Mouse (Mus musculus): ENCODE measurements at regions not wholly inside any gene's neighbourhood (a gene's known extent, or its start where the extent isn't known, plus 50 kb on each side); places are given as distances from the start of the nearest gene placed in this dataset.

DNA sequence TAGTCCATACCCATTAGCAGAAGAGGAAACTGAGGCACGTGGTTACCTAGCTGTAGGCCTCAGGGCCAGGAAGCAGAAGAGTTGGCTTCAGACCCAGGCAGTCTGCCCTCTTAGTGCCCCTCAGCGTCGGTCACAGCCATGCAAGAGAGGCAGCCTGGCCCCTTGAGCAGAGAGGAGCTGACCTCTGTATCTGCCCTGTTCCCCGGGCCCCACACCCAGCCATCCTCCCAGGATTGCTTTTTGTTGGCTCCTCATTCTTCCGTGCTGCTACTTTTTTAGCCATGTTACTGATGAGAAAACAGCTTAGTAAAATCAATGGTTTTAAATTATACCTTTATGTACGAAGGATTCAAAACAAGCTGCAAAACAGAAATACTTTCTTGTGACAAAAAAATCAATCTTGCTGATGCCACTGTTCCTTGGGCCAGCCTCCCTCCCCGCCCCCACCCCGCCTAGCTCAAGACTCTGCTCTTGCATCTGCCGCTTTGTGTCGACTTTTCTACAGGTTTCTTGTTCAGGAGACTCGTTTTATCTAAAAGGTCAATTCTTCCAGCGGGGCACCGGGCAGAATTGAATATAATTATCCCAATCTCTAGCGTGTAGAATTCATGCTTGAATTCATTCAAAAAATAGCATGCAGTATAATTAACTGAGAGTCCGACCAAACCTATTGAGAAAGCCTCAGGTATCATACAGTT is 70.8 kb downstream of the Sall1 start:
- Histone ChIP-seq H3K4me3 (no peak overlapping the region), H3K27ac (no peak overlapping the region)
- DNase-seq (ENCODE audit: extremely low spot score in 1 of 2, low spot score in 2 of 2): no peak
- no peak for TF ChIP-seq CTCF (IDR thresholded peaks at IDR 0.05)
- intact Hi-C loops (cut with DNase I): no loop called here

DNA sequence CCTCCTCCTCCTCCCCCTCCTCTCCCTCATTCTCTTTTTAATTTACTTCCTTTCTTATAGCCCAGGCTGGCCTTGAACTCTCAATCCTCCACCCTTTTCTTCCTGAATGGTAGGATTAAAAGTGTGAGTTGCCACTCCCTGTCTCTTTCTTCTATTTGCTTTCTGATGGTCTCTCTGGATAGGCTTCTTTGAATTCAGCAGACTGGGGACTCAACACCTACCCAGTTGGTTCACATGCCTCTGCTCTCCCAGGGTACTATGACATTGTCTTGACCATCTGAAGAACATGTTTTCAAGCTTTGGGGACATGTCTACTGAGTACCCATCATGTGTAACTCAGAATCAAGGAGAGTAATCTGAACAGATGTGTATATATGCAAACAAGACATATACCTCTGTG is 85.1 kb downstream of the Sall1 start:
- H3K4me3 ChIP-seq: no peak overlapping the region
- no peak for DNase-seq (ENCODE audit: extremely low spot score in 1 of 2, low spot score in 2 of 2)
- intact Hi-C loops (cut with DNase I): no loop called here
- no peak for TF ChIP-seq CTCF (IDR thresholded peaks at IDR 0.05)
- no peak overlapping the region for H3K27ac ChIP-seq

DNA sequence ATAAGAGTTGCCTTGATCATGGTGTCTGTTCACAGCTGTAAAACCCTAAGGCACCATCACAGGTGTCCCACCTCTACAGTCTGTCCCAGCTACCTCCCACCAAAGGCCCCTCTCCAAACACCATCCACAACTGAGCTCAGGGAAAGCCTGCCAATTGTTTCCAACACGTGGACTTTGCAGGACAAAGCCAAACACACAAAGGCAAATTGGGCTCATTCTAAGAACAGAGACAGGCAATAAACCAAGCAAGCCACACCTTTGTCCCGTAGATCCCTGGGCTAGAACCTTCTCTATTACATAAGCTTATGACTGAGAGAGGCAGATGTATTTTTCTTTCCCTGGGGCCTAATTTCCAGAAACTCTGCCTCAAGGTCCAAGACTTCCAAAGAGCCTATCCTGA is 90.8 kb downstream of the Sall1 start:
- no peak for TF ChIP-seq CTCF (IDR thresholded peaks at IDR 0.05)
- H3K4me3 ChIP-seq: no peak overlapping the region
- intact Hi-C loops (cut with DNase I): no loop called here
- H3K27ac ChIP-seq: no peak overlapping the region
- DNase-seq (ENCODE audit: extremely low spot score in 1 of 2, low spot score in 2 of 2): no peak

DNA sequence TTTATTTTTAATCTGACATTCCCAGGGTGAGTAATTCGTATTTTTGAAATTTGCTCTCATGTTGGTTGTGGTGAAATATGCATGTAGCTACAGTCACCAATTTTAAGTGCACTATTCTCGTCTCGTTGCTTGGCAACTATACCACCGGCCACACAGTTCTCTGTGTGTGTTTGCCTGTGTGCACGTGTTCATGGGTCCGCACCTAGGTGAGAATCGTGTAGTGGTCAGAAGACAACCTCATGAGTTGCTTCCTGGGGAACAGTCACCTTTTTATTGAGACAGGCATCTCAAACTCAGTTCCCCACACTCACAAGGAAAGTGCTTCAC is 92.2 kb downstream of the Sall1 start:
- no peak for DNase-seq (ENCODE audit: extremely low spot score in 1 of 2, low spot score in 2 of 2)
- Histone ChIP-seq H3K27ac (no peak overlapping the region), H3K4me3 (no peak overlapping the region)
- intact Hi-C loops (cut with DNase I): no loop called here
- no peak for TF ChIP-seq CTCF (IDR thresholded peaks at IDR 0.05)

DNA sequence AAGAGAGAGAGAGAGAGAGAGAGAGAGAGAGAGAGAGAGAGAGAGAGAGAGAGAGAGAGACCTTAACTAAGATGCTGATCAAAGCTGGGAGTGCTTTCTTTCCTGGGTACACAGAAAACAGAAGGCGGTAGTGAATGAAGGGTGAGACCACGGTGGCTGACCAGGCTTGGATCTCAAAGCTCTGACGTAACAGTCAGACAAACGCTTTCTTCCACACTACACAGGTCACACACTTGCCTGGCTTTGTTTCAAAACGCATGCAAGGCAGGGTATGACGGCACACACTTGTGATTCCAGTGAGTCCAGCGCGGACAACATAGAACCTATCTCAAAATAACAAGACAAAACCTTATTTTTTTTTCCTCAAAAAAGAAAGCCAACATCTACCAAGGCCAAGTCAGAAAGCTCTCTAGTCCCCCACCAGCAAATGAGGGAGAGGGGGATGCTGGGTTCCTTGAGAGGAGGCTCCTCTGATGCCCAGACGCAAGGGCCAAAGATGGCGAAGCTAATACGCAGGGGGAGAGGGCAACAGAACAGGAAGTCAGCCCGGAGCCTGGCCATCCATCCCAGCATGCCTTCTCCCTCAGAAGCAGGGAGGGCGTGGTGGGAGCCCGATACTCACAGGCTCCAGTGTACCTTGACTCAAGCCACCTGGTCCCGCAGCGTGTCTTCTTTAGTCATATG is 92.7 kb downstream of the Sall1 start:
- intact Hi-C loops (cut with DNase I): no loop called here
- no peak overlapping the region for H3K27ac ChIP-seq
- DNase-seq (ENCODE audit: extremely low spot score in 1 of 2, low spot score in 2 of 2): no peak
- H3K4me3 ChIP-seq: no peak overlapping the region
- TF ChIP-seq CTCF (IDR thresholded peaks at IDR 0.05): no peak

DNA sequence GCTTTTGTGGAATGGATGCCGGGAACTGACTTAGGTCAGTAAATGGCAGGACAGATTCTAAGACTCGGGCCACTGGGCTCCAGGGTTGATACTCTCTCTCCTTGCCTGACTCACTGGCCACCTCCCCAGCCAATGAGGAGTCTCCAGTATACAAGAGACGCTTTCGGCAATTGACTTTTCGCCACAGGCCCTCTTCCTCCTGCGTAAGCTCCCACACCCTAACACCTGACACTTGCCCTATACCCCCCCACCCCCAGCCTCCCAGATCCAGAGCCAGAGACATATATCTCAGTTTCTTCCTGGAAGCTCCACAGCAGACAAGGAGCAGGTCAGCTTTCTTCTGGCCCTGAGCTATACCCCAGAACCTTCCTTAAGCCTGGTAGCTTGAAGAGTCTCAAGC is 94.0 kb downstream of the Sall1 start:
- Histone ChIP-seq H3K4me3 (no peak overlapping the region), H3K27ac (no peak overlapping the region)
- intact Hi-C loops (cut with DNase I): no loop called here
- TF ChIP-seq CTCF (IDR thresholded peaks at IDR 0.05): no peak
- DNase-seq (ENCODE audit: extremely low spot score in 1 of 2, low spot score in 2 of 2): no peak

DNA sequence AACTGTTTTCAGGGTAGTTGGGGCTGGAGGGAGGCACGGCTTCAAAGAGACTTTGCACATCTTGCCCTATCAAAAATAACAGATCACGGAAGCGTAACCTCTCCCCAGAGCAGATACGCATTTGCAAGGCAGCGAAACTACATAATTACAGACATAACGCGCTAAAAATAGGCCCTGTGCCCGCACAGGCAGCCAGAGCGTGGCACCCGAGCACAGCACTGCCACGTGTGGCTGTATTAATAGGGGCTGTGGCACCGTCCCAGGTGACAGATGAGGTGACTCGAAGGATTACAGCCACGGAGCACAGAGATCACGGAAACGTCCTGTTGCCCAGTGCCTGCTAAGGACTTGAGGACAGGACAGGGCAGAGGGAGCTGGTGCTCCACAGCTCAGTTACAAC is 95.0 kb downstream of the Sall1 start:
- TF ChIP-seq CTCF (IDR thresholded peaks at IDR 0.05): no peak
- peak in 1 of 2 experiments; percentile 16 for DNase-seq (ENCODE audit: extremely low spot score in 1 of 2, low spot score in 2 of 2)
- Histone ChIP-seq H3K27ac (no peak overlapping the region), H3K4me3 (no peak overlapping the region)
- intact Hi-C loops (cut with DNase I): no loop called here

DNA sequence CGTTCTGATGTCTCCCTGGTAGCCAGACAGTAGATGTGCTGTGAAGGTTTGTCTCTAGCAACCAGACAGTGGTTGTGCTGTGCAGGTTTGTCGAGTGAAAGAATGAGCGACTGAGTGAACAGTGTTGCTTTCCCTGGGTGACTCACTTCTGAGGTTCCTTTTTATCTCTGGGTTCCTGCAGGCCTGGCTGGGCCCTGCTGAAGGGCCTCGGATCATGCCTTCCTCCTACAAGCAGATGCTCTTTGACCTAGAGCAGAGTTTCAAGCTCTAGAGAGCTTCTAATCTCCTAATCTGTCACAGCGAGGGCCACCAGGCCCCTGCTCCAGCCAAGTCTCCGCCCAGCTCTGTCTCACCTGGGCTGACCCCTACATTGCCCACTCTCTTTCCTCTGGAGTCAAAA is 95.6 kb downstream of the Sall1 start:
- no peak for TF ChIP-seq CTCF (IDR thresholded peaks at IDR 0.05)
- H3K27ac ChIP-seq: no peak overlapping the region
- no peak overlapping the region for H3K4me3 ChIP-seq
- intact Hi-C loops (cut with DNase I): no loop called here
- DNase-seq (ENCODE audit: extremely low spot score in 1 of 2, low spot score in 2 of 2): no peak

DNA sequence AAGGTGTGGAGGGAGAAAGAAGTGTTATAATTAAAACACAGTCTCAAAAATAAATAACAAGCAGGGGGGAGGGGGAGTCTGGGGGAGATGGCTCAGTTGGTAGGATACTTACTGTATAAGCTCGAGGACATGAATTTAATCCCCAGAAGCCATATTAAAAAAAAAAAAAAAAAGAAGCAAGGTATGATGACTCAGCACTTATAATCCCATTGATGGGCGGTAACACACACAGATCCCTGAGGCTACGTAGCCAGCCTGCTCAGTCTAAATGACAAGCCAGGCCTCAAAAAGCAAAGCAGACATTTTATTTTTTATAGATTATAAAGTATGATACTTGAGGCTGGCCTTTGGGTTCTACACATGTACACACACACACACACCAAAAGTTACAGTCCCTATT is 96.6 kb downstream of the Sall1 start:
- no peak for DNase-seq (ENCODE audit: extremely low spot score in 1 of 2, low spot score in 2 of 2)
- intact Hi-C loops (cut with DNase I): no loop called here
- H3K27ac ChIP-seq: no peak overlapping the region
- no peak for TF ChIP-seq CTCF (IDR thresholded peaks at IDR 0.05)
- H3K4me3 ChIP-seq: no peak overlapping the region

DNA sequence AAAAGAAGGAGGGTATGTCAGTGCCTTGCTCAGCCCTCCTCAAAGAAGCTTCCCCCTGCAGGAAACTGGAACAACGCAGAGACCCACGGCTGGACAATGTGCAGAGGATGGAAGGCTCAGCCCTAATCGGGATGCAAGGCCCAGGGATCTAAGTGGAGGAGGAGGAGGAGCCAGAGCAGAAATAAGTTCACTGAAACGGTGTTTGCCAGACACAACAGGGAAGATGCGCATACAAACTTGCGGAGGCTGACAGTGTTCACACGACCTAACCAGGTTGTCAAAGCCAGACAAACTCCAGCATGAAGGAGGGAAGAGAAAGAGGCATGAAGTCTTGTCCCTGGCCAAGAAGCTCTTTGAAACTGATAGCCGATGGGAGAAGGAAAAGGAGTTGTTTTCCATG is 98.3 kb downstream of the Sall1 start:
- no peak for TF ChIP-seq CTCF (IDR thresholded peaks at IDR 0.05)
- Histone ChIP-seq H3K27ac (no peak overlapping the region), H3K4me3 (no peak overlapping the region)
- intact Hi-C loops (cut with DNase I): no loop called here
- DNase-seq (ENCODE audit: extremely low spot score in 1 of 2, low spot score in 2 of 2): no peak

DNA sequence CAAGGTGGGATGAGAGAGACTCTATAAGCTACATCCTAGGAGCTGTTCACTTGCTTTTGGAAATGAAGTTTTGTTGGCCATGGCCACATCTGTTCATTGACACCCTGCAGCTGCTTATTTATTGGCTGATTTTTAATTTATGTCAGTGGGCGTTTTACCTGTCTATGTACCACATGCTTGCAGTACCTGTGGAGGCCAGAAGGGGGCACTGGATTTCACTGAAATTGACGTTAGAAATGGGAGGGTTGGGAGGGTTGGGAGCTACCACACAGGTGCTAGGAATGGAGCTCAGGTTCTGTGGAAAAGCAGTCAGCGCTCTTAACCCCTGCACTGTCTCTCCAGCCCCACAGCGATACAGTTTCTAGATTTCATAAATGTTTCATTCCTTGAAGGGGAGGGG is 99.9 kb downstream of the Sall1 start:
- intact Hi-C loops (cut with DNase I): no loop called here
- TF ChIP-seq CTCF (IDR thresholded peaks at IDR 0.05): peak; percentile 51
- no peak for DNase-seq (ENCODE audit: extremely low spot score in 1 of 2, low spot score in 2 of 2)

DNA sequence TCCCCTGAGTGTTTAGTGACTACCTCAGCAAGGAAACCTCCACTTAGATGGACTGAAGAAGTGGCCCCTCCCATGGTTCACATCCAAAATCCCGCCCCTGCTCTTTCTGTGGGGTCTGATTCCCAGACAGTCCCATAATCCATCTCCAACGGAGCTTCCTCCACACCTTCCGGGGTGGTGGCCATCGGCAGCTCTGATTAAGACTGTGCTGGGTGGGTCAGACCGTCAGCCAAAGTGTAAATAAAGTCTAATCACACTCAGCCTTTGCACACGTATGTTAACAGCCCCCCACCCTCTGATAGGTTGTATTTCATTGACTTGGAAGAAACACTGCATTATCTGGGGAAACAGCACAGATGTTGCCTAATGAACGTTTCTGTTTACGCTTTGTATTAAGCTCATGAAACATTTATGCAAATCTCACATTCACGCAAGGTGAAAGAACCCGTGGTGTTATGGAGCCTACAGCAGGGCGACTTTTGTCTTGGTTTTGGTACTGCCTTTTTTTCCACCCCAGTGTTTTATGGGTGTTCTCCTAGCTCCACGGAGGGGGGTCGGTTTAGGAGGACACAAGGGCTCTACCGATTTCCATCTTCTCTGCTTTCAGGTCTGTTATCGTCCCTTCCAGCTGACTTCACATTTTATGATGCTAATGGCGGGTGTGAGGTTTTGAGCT is 104.8 kb downstream of the Sall1 start:
- H3K27ac ChIP-seq: no peak overlapping the region
- intact Hi-C loops (cut with DNase I): no loop called here
- no peak overlapping the region for H3K4me3 ChIP-seq
- DNase-seq (ENCODE audit: extremely low spot score in 1 of 2, low spot score in 2 of 2): no peak
- TF ChIP-seq CTCF (IDR thresholded peaks at IDR 0.05): no peak

More for the DNA sequence above, 99.9 kb downstream of the Sall1 start:
- no peak overlapping the region for H3K27ac ChIP-seq
- no peak overlapping the region for H3K4me3 ChIP-seq

DNA sequence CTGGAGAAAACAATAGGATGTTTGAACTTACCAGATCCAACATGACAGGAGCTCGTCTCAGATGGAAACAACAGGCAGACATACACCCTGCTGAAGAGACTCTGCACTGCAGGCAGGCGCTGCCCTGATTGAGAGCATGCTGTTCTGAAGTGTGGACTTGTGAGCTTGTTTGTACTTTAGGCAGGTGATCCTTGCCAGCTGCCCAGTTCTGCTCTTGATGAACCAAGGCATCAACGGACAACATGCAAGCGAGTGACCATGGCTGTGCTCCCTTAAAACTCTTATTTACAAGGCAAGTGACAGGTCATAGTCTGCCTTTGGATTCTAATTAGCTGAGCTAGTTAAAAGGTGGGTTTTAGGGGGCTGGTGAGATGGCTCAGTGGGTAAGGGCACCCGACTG is 109.3 kb downstream of the Sall1 start:
- no peak for DNase-seq (ENCODE audit: extremely low spot score in 1 of 2, low spot score in 2 of 2)
- intact Hi-C loops (cut with DNase I): no loop called here
- H3K4me3 ChIP-seq: no peak overlapping the region
- TF ChIP-seq CTCF (IDR thresholded peaks at IDR 0.05): no peak
- no peak overlapping the region for H3K27ac ChIP-seq
